Mouse (Mus musculus) cerebellum, adult 18-20 months (tissue): ENCODE measurements around the gene Hsp90aa1.
A peak's percentile ranks its signal among the peaks of the same experiment; 100 is the strongest.
"Not testable (repeated sequence)": the region's sequence is repeated elsewhere in the genome, so short reads cannot be mapped to it uniquely, and the experiment has no call there.

Source experiments
- DNase-seq, 2 experiments: peaks; one replicate each; pipeline ENCODE4 v3.0.0; 2021

Hsp90aa1 gene

GRCm38 (mm10) chr12:110698523-110699170, 3.9 kb downstream of the Hsp90aa1 start:
- no peak for DNase-seq

DNA sequence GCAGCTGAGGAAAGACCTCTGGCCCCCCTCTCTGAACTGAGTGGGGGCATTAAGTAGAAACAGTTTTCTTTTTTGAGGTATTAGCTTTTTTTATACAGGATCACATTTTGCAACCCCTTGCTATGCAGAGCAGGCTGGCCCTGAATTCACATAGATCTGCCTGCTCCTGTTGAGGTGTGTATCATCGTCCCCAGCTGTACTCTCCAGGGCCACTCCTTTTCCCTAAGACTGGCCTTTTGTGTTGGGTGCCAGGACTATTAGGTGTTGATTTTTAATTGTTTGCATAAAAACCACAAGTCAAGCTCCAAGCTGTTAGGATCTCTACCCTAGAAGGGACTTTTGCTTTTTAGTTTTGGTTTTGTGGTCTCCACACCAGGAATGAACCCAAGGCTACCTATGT, 4.4 kb downstream of the Hsp90aa1 start:
- DNase-seq, result no peak

- DNase-seq, result no peak
These were observed 5.1 kb downstream of the Hsp90aa1 start for GRCm38 (mm10) chr12:110697457-110697856.

- peak in 1 of 2 experiments; percentile 24 for DNase-seq
These were observed 5.5 kb downstream of the Hsp90aa1 start for GRCm38 (mm10) chr12:110696975-110697400.

DNA sequence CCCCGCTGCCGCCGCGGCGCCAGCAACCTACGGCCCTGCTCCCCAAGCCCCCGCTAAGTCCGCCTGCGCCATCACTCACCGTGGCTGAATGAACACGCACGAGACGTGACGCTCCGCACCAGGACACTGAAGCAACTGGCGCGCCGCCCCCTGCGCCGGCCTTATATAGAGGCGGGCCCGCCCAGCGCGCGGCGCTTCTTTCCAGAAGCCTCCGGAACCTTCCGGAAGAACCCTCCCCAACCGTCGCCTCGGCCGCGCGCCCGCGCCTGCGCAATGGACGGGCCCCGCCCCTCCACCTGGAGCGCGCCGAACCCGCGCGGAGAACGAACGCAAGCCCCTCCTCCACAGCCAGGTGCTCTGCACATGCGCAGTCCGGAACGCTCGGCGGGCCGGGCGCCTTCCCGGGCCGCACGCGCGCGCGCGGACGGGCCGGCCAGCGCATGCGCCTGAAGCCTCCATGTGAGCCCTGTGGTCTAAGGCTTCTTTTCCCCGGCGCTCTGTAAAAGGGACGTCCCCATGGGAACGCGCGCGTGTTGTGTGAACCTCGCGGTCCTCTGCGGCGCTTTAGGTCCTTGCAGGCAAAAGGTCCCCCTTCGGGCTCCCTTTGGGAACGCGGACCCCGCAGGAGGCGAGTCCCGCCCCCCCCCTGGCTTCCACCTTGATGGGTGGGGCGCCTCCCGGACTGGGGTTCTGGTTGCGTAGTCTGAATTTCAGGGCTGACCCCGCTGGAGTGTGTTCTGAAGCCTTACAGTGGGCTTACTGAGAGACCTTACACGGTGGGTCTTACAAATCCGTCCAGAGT, 6.2 kb downstream of the Hsp90aa1 start:
- DNase-seq, result peak; percentile 94 to 100

DNA sequence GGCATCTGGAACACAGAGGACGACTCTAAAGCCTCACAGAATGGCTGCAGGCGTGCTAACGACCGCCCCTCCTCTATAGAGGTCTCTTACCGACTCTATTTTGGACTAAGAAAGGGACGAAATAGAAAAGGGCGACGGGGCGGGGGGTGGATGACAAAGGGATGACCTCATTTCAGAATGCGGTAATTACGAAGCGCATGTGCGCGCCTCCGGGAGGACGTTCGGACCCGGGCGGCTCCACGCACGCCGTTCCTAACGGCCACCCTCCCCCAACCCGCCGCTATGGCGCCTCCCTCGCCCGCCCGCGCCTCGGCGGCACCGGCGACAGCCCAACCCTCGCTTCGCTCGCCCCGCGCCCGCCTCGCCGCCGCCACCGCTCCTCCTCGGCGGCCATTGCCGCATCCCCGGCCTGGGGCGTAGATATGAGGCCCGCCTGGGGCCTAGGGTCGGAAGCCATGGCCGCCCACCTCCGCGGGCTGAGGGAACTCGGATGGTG, 6.8 kb downstream of the Hsp90aa1 start:
- peak; percentile 74 to 80 for DNase-seq

GRCm38 (mm10) chr12:110693378-110693777, 9.2 kb downstream of the Hsp90aa1 start:
- not testable (repeated sequence) for DNase-seq

- DNase-seq, result no peak
These were observed 12.4 kb downstream of the Hsp90aa1 start for GRCm38 (mm10) chr12:110689919-110690643.

DNA sequence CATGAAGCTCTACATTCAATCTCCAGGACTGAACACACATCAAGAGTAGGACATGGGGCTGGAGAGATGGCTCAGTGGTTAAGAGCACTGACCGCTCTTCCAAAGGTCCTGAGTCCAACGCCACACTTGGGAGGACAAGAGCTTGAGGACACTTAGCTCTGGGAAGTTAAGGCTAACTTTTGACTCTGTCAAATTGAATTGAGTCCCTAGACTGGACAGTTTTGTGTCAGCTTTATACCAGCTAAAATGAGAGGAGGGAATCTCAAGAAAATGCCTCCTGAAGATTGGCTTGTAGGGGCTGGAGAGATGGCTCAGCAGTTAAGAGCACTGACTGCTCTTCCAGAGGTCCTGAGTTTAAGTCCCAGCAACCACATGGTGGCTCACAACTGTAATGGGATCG, 13.6 kb downstream of the Hsp90aa1 start:
- DNase-seq, result not testable (repeated sequence)

GRCm38 (mm10) chr12:110687894-110688734, 14.4 kb downstream of the Hsp90aa1 start:
- no peak for DNase-seq

DNA sequence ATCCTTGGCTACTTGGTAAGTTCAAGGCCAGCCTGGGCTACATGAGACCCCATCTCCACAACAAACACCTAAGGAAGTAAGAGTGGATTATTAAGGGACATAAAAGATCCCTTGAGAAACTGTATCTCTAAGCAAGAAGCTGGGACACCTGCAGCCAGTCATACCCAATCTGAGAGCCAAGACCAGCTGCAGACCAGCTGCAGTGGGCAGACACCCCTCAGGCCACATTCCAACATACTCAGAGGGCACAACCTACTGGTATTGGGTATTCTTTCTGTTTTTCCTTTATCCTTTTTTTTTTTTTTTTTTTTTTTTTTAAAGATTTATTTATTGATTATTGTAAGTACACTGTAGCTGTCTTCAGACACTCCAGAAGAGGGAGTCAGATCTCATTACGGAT, 18.9 kb downstream of the Hsp90aa1 start:
- DNase-seq, result no peak

- no peak for DNase-seq
These were observed 19.8 kb downstream of the Hsp90aa1 start, which contains the start of gene 1700001K19Rik for GRCm38 (mm10) chr12:110682561-110683299. Gene 1700001K19Rik (minus strand): TSS chr12:110682619.

DNA sequence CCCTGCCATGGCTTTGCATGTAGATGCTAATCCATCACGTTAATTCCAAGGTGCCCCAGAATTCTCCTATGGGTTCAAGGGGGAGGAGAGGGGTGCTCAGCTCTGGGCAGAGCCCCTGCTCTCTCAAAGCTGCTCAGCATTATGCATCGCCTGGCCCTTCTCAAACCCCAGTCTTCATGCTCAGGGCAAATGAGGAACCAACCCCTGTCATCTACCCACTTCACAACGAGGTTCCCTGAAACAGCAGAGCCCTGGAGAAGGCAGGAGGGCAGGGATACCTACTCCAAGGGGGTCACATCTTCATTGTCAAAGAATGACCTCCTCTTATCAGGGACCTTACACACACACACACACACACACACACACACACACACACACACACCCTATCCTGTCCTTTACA, 20.6 kb downstream of the Hsp90aa1 start:
- DNase-seq, result no peak

DNA sequence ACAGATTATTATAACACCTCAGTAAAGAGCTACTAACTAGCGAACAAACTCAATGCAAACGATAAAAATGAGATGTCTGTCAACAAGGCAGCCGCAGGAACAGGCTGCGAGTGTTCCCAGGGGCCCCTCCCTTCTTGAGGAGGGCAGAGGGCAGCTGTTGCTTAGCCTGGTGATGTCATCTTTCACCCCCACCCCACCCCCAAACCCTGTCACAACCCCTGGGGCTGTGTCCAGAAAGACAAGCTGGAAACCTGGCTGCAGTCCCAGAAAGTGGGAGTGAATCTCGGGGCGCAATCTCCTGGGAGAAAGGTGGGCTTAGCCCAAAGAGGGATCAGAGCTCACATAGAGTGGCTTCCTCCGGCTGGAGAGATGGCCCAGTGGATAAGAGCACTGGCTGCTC, 21.3 kb downstream of the Hsp90aa1 start:
- DNase-seq, result no peak

DNA sequence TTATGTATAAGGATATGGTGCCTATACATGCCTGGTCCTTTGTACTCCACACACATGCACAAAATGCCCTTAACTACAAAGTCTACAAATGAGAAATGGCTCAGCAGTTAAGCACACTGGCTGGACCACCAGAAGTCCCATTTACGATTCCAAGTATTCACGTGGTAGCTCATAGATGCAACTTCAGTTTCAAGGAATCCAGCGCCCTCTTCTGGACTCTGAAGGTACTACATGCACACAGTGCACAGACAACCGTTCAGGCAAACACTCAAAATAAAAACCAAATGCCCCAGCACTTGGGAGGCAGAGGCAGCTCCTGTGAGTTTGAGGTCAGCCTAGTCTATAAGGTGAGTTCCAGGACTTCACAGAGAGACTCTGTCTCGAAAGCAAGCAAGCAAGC, 28.3 kb downstream of the Hsp90aa1 start:
- no peak for DNase-seq

DNA sequence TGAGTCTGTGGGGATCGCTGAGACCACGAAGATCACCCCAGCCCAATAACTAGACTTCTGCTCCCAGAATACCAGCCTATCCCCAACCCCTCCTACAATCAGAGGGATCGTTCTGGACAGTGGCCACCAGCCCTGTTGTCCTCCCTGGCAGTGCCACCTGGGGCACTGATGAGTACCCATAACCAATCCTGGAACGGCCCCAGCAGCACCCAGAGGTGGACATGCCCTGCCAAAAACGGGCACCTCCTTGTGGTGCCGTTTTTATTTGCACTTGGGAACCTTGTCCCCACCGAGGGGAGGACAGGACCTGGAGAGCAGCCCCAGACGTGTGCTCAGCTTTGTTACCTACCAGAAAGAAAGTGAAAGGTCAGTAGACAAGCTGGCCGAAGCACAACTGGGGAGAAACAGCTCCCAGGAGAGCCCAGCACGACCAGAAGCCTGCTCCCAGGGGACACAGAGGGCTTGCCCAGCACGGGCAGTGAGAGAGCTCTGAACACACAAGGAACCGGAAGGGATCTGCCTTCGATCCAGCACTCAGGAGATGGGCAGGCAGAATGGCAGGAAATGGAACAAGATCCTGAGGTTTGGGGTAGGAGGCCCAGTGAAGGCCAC, 35.0 kb downstream of the Hsp90aa1 start:
- DNase-seq, result no peak

DNA sequence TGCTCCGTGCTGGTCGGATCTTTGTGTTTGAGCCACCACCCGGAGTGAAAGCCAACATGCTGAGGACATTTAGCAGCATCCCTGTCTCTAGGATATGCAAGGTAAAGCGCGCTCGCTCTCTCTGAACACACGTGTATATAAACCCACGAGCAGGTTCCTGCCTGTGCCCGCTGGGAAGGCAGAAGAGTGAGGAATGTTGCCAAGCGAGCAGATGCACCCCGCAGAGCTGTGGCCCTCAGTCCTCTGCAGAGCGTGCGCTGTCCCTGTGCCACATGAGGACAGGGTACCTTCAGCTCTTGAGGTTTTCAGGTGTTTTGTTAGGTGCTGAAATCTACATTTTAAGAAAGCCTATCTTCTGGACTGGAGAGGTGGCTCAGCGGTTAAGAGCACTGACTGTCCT, 40.8 kb downstream of the Hsp90aa1 start:
- peak; percentile 31 to 44 for DNase-seq

DNA sequence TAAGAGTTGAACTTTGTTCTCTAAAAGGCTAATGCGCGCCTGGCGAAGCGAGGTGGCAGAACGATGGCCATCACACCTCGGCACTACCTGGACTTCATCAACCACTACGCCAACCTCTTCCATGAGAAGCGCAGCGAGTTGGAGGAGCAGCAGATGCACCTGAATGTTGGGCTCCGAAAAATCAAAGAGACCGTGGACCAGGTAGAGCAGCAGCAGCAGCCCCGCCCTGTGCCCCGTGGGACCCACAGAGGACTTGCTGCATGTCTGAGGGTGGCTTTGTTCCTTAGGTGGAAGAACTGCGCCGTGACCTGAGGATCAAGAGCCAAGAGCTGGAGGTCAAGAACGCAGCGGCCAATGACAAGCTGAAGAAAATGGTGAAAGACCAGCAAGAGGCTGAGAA, 51.1 kb downstream of the Hsp90aa1 start:
- DNase-seq, result no peak

GRCm38 (mm10) chr12:110650241-110650641, 52.3 kb downstream of the Hsp90aa1 start:
- DNase-seq, result no peak
